ENCODE assay signal across 33 mouse cellular contexts in genomic region chr13:73821251-73821650, GRCm38 (mm10). TPM values are rescaled to one million over a fixed set of nuclear protein-coding genes. Genes with fewer than 3 reads are reported as not detected.
"Had no signal": no experiment of that assay in that cellular context is flagged by ENCODE, and none has a peak within 500 bp of the region (broad histone marks: within the 10 kb centered on the region; RNA-seq: fewer than 3 reads in every experiment).

No protein-coding gene starts in this region.

- H3K36me3 ChIP-seq: heart, embryonic 15.5 days had no signal

- H3K4me3 ChIP-seq: heart, embryonic 10.5 days; heart, embryonic 12.5 days; heart, embryonic 13.5 days; heart, embryonic 15.5 days; hindbrain, embryonic 10.5 days; hindbrain, embryonic 12.5 days; hindbrain, embryonic 13.5 days; hindbrain, embryonic 15.5 days; intestine, embryonic 15.5 days; kidney, embryonic 15.5 days; layer of hippocampus, adult 2 months; left cerebral cortex, adult 2 months had no signal

- ATAC-seq: hindbrain, embryonic 16.5 days; intestine, embryonic 15.5 days; intestine, postnatal 0 days had no signal

- DNase-seq: heart, postnatal 10 days; heart, postnatal 14 days; heart, postnatal 36 days; heart, postnatal 4 days; kidney, adult 11 months; kidney, adult 18-20 months; kidney, adult 2 months; kidney, adult 8-10 months; kidney, adult 9 months; kidney, postnatal 10 days; kidney, postnatal 14 days; kidney, postnatal 25 days; kidney, postnatal 36 days; kidney, postnatal 4 days; layer of hippocampus, adult 9-11 months; layer of hippocampus, postnatal 36 days had no signal

- H3K9ac ChIP-seq: heart, embryonic 12.5 days; heart, embryonic 13.5 days; heart, embryonic 15.5 days; hindbrain, embryonic 12.5 days; hindbrain, embryonic 13.5 days; hindbrain, embryonic 15.5 days; intestine, embryonic 15.5 days; kidney, embryonic 15.5 days had no signal

- H3K27ac ChIP-seq: heart, embryonic 10.5 days; heart, embryonic 13.5 days; heart, embryonic 15.5 days; hindbrain, embryonic 10.5 days; hindbrain, embryonic 12.5 days; hindbrain, embryonic 13.5 days; hindbrain, embryonic 15.5 days; intestine, embryonic 15.5 days; kidney, embryonic 15.5 days; kidney, postnatal 0 days; layer of hippocampus, adult 2 months; left cerebral cortex, adult 2 months had no signal

- H3K9me3 ChIP-seq: heart, embryonic 10.5 days; heart, embryonic 12.5 days; heart, embryonic 13.5 days; heart, embryonic 15.5 days; hindbrain, embryonic 10.5 days; hindbrain, embryonic 12.5 days; hindbrain, embryonic 13.5 days; hindbrain, embryonic 15.5 days; intestine, embryonic 15.5 days; kidney, embryonic 15.5 days had no signal

- H3K4me1 ChIP-seq: heart, embryonic 12.5 days; hindbrain, embryonic 12.5 days; hindbrain, embryonic 13.5 days; hindbrain, embryonic 15.5 days; intestine, embryonic 15.5 days had no signal

- H3K4me2 ChIP-seq: heart, embryonic 11.5 days; heart, embryonic 12.5 days; heart, embryonic 13.5 days; heart, embryonic 15.5 days; hindbrain, embryonic 12.5 days; hindbrain, embryonic 13.5 days; hindbrain, embryonic 15.5 days; intestine, embryonic 15.5 days; kidney, embryonic 15.5 days had no signal

- H3K27me3 ChIP-seq: heart, embryonic 12.5 days; heart, embryonic 13.5 days; heart, embryonic 15.5 days; hindbrain, embryonic 12.5 days; hindbrain, embryonic 13.5 days; hindbrain, embryonic 15.5 days; intestine, embryonic 15.5 days; kidney, embryonic 15.5 days had no signal

RNA-seq across cellular contexts. Expression of gene Nkd2, which starts 26.2 kb away (rescaled TPM):
- total RNA-seq: hematopoietic stem cell, adult 5-6 weeks had no signal
